Comparison of ENCODE assay signal across 21 mouse cellular contexts in genomic region chr1:35551503-35551902, GRCm38 (mm10).
"Had no signal": no experiment of that assay in that cellular context is flagged by ENCODE, and none has a peak within 500 bp of the region (broad histone marks: within the 10 kb centered on the region; RNA-seq: fewer than 3 reads in every experiment).

No protein-coding gene starts in this region.

- H3K4me2 ChIP-seq: liver, embryonic 15.5 days; lung, embryonic 14.5 days; midbrain, embryonic 12.5 days; neural tube, embryonic 13.5 days; neural tube, embryonic 15.5 days; stomach, embryonic 15.5 days had no signal

- ATAC-seq: liver, postnatal 0 days; midbrain, embryonic 16.5 days had no signal

- DNase-seq: liver, postnatal 0 days; lung, embryonic 14.5 days; lung, postnatal 10 days; lung, postnatal 4 days; midbrain, embryonic 14.5 days; retina, postnatal 1 day; right cerebral cortex, adult 18-20 months; right cerebral cortex, postnatal 25 days; right cerebral cortex, postnatal 4 days; thymus, adult 18-20 months; thymus, postnatal 14 days; thymus, postnatal 36 days had no signal

- H3K9me3 ChIP-seq: liver, embryonic 15.5 days; midbrain, embryonic 10.5 days; midbrain, embryonic 12.5 days; neural tube, embryonic 13.5 days; neural tube, embryonic 15.5 days; stomach, embryonic 15.5 days had no signal

- H3K36me3 ChIP-seq: liver, embryonic 15.5 days; midbrain, embryonic 10.5 days; midbrain, embryonic 12.5 days; neural tube, embryonic 13.5 days; neural tube, embryonic 15.5 days; stomach, embryonic 15.5 days had no signal

- H3K27me3 ChIP-seq: liver, embryonic 15.5 days; midbrain, embryonic 12.5 days; neural tube, embryonic 13.5 days; neural tube, embryonic 15.5 days; stomach, embryonic 15.5 days had no signal

- H3K27ac ChIP-seq: liver, embryonic 15.5 days; midbrain, embryonic 10.5 days; midbrain, embryonic 12.5 days; neural tube, embryonic 13.5 days; neural tube, embryonic 15.5 days; stomach, embryonic 15.5 days; stomach, postnatal 0 days had no signal

- H3K4me3 ChIP-seq: liver, embryonic 15.5 days; midbrain, embryonic 10.5 days; midbrain, embryonic 12.5 days; myocyte; neural tube, embryonic 13.5 days; neural tube, embryonic 15.5 days; stomach, embryonic 15.5 days had no signal

- H3K9ac ChIP-seq: liver, embryonic 15.5 days; liver, postnatal 0 days; lung, embryonic 14.5 days; midbrain, embryonic 12.5 days; neural tube, embryonic 13.5 days; neural tube, embryonic 15.5 days; stomach, embryonic 15.5 days had no signal

- H3K4me1 ChIP-seq: liver, embryonic 15.5 days; midbrain, embryonic 10.5 days; midbrain, embryonic 12.5 days; neural tube, embryonic 13.5 days; neural tube, embryonic 15.5 days; stomach, embryonic 15.5 days had no signal
